Mouse (Mus musculus) embryo, embryonic 10.5 days (tissue): ENCODE data around the gene Atp6v1b1.

Source experiments
- DNase-seq: peaks from one replicate; pipeline ENCODE4 v3.0.0-alpha.2; 2015; ENCODE audit warnings: low spot score

The Atp6v1b1 gene

GRCm38 (mm10) chr6:83742761-83743160 lies at the start of gene Atp6v1b1:
Gene Atp6v1b1, plus strand, starts transcription at chr6:83742990.
- no peak for DNase-seq

- DNase-seq = peak; percentile 87
These were observed 49.0 kb upstream of the Atp6v1b1 start for GRCm38 (mm10) chr6:83693835-83694234.

- DNase-seq = no peak
These were observed 47.1 kb upstream of the Atp6v1b1 start for GRCm38 (mm10) chr6:83695731-83696130.

- DNase-seq = no peak
These were observed 46.1 kb upstream of the Atp6v1b1 start for GRCm38 (mm10) chr6:83696684-83697083.

GRCm38 (mm10) chr6:83697932-83698331 lies 44.9 kb upstream of the Atp6v1b1 start:
- peak; percentile 10 for DNase-seq

GRCm38 (mm10) chr6:83699971-83700370 lies 42.8 kb upstream of the Atp6v1b1 start:
- DNase-seq = no peak

GRCm38 (mm10) chr6:83701001-83701400 lies 41.8 kb upstream of the Atp6v1b1 start:
- DNase-seq = no peak

- DNase-seq = peak; percentile 72
These were observed 40.4 kb upstream of the Atp6v1b1 start for GRCm38 (mm10) chr6:83702146-83702999.

- DNase-seq = no peak
These were observed 39.6 kb upstream of the Atp6v1b1 start for GRCm38 (mm10) chr6:83703000-83703721.

GRCm38 (mm10) chr6:83703722-83704078 lies 39.1 kb upstream of the Atp6v1b1 start:
- DNase-seq = no peak

- DNase-seq = no peak
These were observed 38.5 kb upstream of the Atp6v1b1 start for GRCm38 (mm10) chr6:83704294-83704693.

GRCm38 (mm10) chr6:83704701-83705100 lies 38.1 kb upstream of the Atp6v1b1 start:
- DNase-seq = no peak

GRCm38 (mm10) chr6:83707738-83708510 lies 34.9 kb upstream of the Atp6v1b1 start:
- DNase-seq = no peak

GRCm38 (mm10) chr6:83710361-83711066 lies 32.3 kb upstream of the Atp6v1b1 start:
- DNase-seq = no peak

GRCm38 (mm10) chr6:83711067-83711675 lies 31.6 kb upstream of the Atp6v1b1 start, which contains the start of gene Vax2:
Gene Vax2, plus strand, starts transcription at chr6:83711264.
- DNase-seq = peak; percentile 87

GRCm38 (mm10) chr6:83711725-83712475 lies 30.9 kb upstream of the Atp6v1b1 start:
- DNase-seq = no peak

- DNase-seq = no peak
These were observed 29.3 kb upstream of the Atp6v1b1 start for GRCm38 (mm10) chr6:83713271-83714136.

GRCm38 (mm10) chr6:83714221-83715123 lies 28.3 kb upstream of the Atp6v1b1 start:
- peak; percentile 68 for DNase-seq
